Mouse (Mus musculus) neural tube, embryonic 15.5 days (tissue): Measurements from ENCODE around the gene Olfr469. TPM values are rescaled to one million over a fixed set of nuclear protein-coding genes. Genes with fewer than 3 reads are reported as not detected.
"Not testable (repeated sequence)": the region's sequence is repeated elsewhere in the genome, so short reads cannot be mapped to it uniquely, and the experiment has no call there.

Experiments used
- ATAC-seq: fragments of 200-750 bp; cut with Nextera tagmentation; 2 replicates; pipeline ENCODE4 v1.8.0; 2017; ENCODE audit warnings: mild to moderate bottlenecking, moderate TSS enrichment, moderate library complexity; ENCODE audit not compliant: low FRiP score
- H3K27ac ChIP-seq: fragments of 300-500 bp; sonication (generic); replicated peaks from 2 replicates; pipeline ENCODE4 v1.5.1; 2015; ENCODE audit warnings: mild to moderate bottlenecking, inconsistent platforms
- H3K27me3 ChIP-seq: fragments of 300-500 bp; sonication (generic); replicated peaks from 2 replicates; pipeline ENCODE4 v1.6.1; 2015; ENCODE audit warnings: inconsistent platforms
- H3K36me3 ChIP-seq: fragments of 300-500 bp; sonication (generic); 2 replicates; pipeline ENCODE4 v1.6.1; 2015; ENCODE audit warnings: inconsistent platforms
- H3K4me1 ChIP-seq: fragments of 300-500 bp; sonication (generic); 2 replicates; pipeline ENCODE4 v1.6.1; 2015; ENCODE audit warnings: inconsistent platforms
- H3K4me2 ChIP-seq: fragments of 300-500 bp; sonication (generic); 2 replicates; pipeline ENCODE4 v1.6.1; 2015; ENCODE audit warnings: inconsistent platforms, mild to moderate bottlenecking, moderate library complexity
- H3K4me3 ChIP-seq: fragments of 300-500 bp; sonication (generic); replicated peaks from 2 replicates; pipeline ENCODE4 v1.5.1; 2015; ENCODE audit warnings: mild to moderate bottlenecking, inconsistent platforms
- H3K9ac ChIP-seq: fragments of 300-500 bp; sonication (generic); replicated peaks from 2 replicates; pipeline ENCODE4 v1.6.1; 2015; ENCODE audit warnings: mild to moderate bottlenecking, inconsistent platforms
- H3K9me3 ChIP-seq: fragments of 300-500 bp; sonication (generic); replicated peaks from 2 replicates; pipeline ENCODE4 v1.6.1; 2016; ENCODE audit warnings: inconsistent platforms
- WGBS: fragments of 180-500 bp; shearing (Covaris S2); methylation state at CpG from one replicate; pipeline ENCODE4 v1.1.7; 2015; ENCODE audit warnings: mixed read lengths; 5-methylcytosine and 5-hydroxymethylcytosine counted together
- polyA plus RNA-seq: library from polyadenylated mRNA; unstranded; fragments of >200 nt; fragmentation: Nextera tagmentation; extraction: Ambion mirVana; gene quantifications from 2 replicates; pipeline ENCODE4 v1.2.1, GENCODE M21; 2015

The Olfr469 gene
- not detected in 2 replicates for polyA plus RNA-seq

GRCm38 (mm10) chr7:107825441-107825840, at the start of gene Olfr469:
Gene Olfr469 (minus strand): TSS chr7:107825541.
- H3K9ac ChIP-seq, H3K27ac ChIP-seq, H3K27me3 ChIP-seq, ATAC-seq, H3K9me3 ChIP-seq, H3K4me2 ChIP-seq, H3K4me3 ChIP-seq, H3K4me1 ChIP-seq, H3K36me3 ChIP-seq: not testable (repeated sequence)

- H3K27ac ChIP-seq, H3K4me1 ChIP-seq, H3K9ac ChIP-seq, H3K9me3 ChIP-seq, H3K4me2 ChIP-seq, ATAC-seq, H3K4me3 ChIP-seq, H3K27me3 ChIP-seq, H3K36me3 ChIP-seq: not testable (repeated sequence)
- 88% methylated on average over 1 of the region's 1 CpGs for WGBS
Observed at GRCm38 (mm10) chr7:107847390-107847789, 22.0 kb upstream of the Olfr469 start, which contains the start of gene Olfr470. Gene Olfr470 (minus strand): TSS chr7:107847490.

- Histone ChIP-seq H3K4me3 (no peak overlapping the region), H3K36me3 (no peaks in the 10 kb centered on the region), H3K4me1 (no peaks in the 10 kb centered on the region), H3K27ac (no peak overlapping the region), H3K9ac (no peak overlapping the region), H3K27me3 (no peaks in the 10 kb centered on the region), H3K4me2 (no peak overlapping the region), H3K9me3 (no peaks in the 10 kb centered on the region)
- no peak for ATAC-seq
- 86% methylated on average over 1 of the region's 1 CpGs for WGBS
Observed at GRCm38 (mm10) chr7:107841719-107842118, 16.4 kb upstream of the Olfr469 start.

GRCm38 (mm10) chr7:107823867-107824266, 1.5 kb downstream of the Olfr469 start:
- not testable (repeated sequence) for H3K4me2 ChIP-seq, H3K36me3 ChIP-seq, H3K4me1 ChIP-seq, H3K9ac ChIP-seq, H3K27me3 ChIP-seq, H3K4me3 ChIP-seq, ATAC-seq, H3K9me3 ChIP-seq, H3K27ac ChIP-seq
- 71% methylated on average over 2 of the region's 2 CpGs for WGBS

- H3K27me3 ChIP-seq: no peaks in the 10 kb centered on the region
- H3K9me3 ChIP-seq: no peaks in the 10 kb centered on the region
- H3K4me3 ChIP-seq: no peak overlapping the region
- ATAC-seq: no peak
- no peak overlapping the region for H3K4me2 ChIP-seq
- no peak overlapping the region for H3K27ac ChIP-seq
- H3K36me3 ChIP-seq: no peaks in the 10 kb centered on the region
- H3K9ac ChIP-seq: no peak overlapping the region
- no peaks in the 10 kb centered on the region for H3K4me1 ChIP-seq
Observed at GRCm38 (mm10) chr7:107819442-107819841, 5.9 kb downstream of the Olfr469 start.

GRCm38 (mm10) chr7:107811963-107812362, 13.4 kb downstream of the Olfr469 start, which contains the start of gene Olfr467:
Gene Olfr467 (plus strand): TSS chr7:107812263.
- Histone ChIP-seq H3K9me3 (no peaks in the 10 kb centered on the region), H3K27me3 (no peaks in the 10 kb centered on the region), H3K4me1 (no peaks in the 10 kb centered on the region), H3K4me2 (no peak within 1 kb of the TSS), H3K9ac (no peak within 1 kb of the TSS), H3K36me3 (no peaks in the 10 kb centered on the region), H3K27ac (no peak within 1 kb of the TSS), H3K4me3 (no peak within 1 kb of the TSS)
- ATAC-seq: no peak

- ATAC-seq: no peak
- 78% methylated on average over 3 of the region's 3 CpGs for WGBS
- Histone ChIP-seq H3K9me3 (0 out of 2 replicates have a peak, but pooled peaks cover 4% of the 10 kb centered on the region), H3K27ac (no peak overlapping the region), H3K9ac (no peak overlapping the region), H3K4me1 (no peaks in the 10 kb centered on the region), H3K36me3 (no peaks in the 10 kb centered on the region), H3K4me2 (no peak overlapping the region), H3K27me3 (no peaks in the 10 kb centered on the region), H3K4me3 (no peak overlapping the region)
Observed at GRCm38 (mm10) chr7:107802138-107802537, 23.2 kb downstream of the Olfr469 start.

- no peak within 1 kb of the TSS for H3K4me3 ChIP-seq
- H3K27ac ChIP-seq: no peak within 1 kb of the TSS
- 90% methylated on average over 2 of the region's 2 CpGs for WGBS
- no peak within 1 kb of the TSS for H3K4me2 ChIP-seq
- H3K27me3 ChIP-seq: no peaks in the 10 kb centered on the region
- ATAC-seq: no peak
- H3K9me3 ChIP-seq: no peaks in the 10 kb centered on the region
- no peaks in the 10 kb centered on the region for H3K36me3 ChIP-seq
- H3K4me1 ChIP-seq: no peaks in the 10 kb centered on the region
- no peak within 1 kb of the TSS for H3K9ac ChIP-seq
Observed at GRCm38 (mm10) chr7:107801108-107801507, 24.2 kb downstream of the Olfr469 start, which contains the start of gene Ovch2. Gene Ovch2 (minus strand): TSS chr7:107801208.

GRCm38 (mm10) chr7:107796500-107796899, 28.8 kb downstream of the Olfr469 start:
- Histone ChIP-seq H3K27ac (no peak overlapping the region), H3K36me3 (no peaks in the 10 kb centered on the region), H3K9me3 (no peaks in the 10 kb centered on the region), H3K4me2 (no peak overlapping the region), H3K4me3 (no peak overlapping the region), H3K4me1 (no peaks in the 10 kb centered on the region), H3K9ac (no peak overlapping the region), H3K27me3 (no peaks in the 10 kb centered on the region)
- 91% methylated on average over 2 of the region's 2 CpGs for WGBS
- no peak for ATAC-seq

GRCm38 (mm10) chr7:107787977-107788620, 37.2 kb downstream of the Olfr469 start:
- H3K4me2 ChIP-seq: no peak overlapping the region
- no peak overlapping the region for H3K9ac ChIP-seq
- H3K9me3 ChIP-seq: no peaks in the 10 kb centered on the region
- H3K4me3 ChIP-seq: no peak overlapping the region
- no peaks in the 10 kb centered on the region for H3K27me3 ChIP-seq
- peak; percentile 69; the same call in 1 of the 2 replicates for ATAC-seq
- 58% methylated on average over 3 of the region's 3 CpGs for WGBS
- no peaks in the 10 kb centered on the region for H3K36me3 ChIP-seq
- no peaks in the 10 kb centered on the region for H3K4me1 ChIP-seq
- no peak overlapping the region for H3K27ac ChIP-seq

GRCm38 (mm10) chr7:107779611-107780010, 45.7 kb downstream of the Olfr469 start:
- 47% methylated on average over 4 of the region's 4 CpGs for WGBS
- no peak for ATAC-seq

GRCm38 (mm10) chr7:107778216-107778615, 47.1 kb downstream of the Olfr469 start:
- H3K4me2 ChIP-seq: no peak overlapping the region
- no peak overlapping the region for H3K9ac ChIP-seq
- no peak overlapping the region for H3K27ac ChIP-seq
- no peaks in the 10 kb centered on the region for H3K36me3 ChIP-seq
- no peak overlapping the region for H3K4me3 ChIP-seq
- no peaks in the 10 kb centered on the region for H3K9me3 ChIP-seq
- no peaks in the 10 kb centered on the region for H3K4me1 ChIP-seq
- H3K27me3 ChIP-seq: no peaks in the 10 kb centered on the region
- 89% methylated on average over 1 of the region's 1 CpGs for WGBS
- no peak for ATAC-seq

More at GRCm38 (mm10) chr7:107779611-107780010, 45.7 kb downstream of the Olfr469 start:
- Histone ChIP-seq H3K36me3 (no peaks in the 10 kb centered on the region), H3K4me3 (no peak overlapping the region), H3K9ac (no peak overlapping the region), H3K27me3 (no peaks in the 10 kb centered on the region), H3K9me3 (no peaks in the 10 kb centered on the region), H3K27ac (no peak overlapping the region), H3K4me2 (no peak overlapping the region), H3K4me1 (no peaks in the 10 kb centered on the region)
